Mouse (Mus musculus): ENCODE measurements around the gene Gosr1. TPM values are rescaled to one million over a fixed set of nuclear protein-coding genes. Genes with fewer than 3 reads are reported as not detected.

Gene Gosr1
- total and polyA plus RNA-seq, 2 experiments: 13.7 to 20.1 TPM

- no peak for DNase-seq (ENCODE audit: extremely low read depth, low read depth, low spot score)
- Histone ChIP-seq H3K9ac (ENCODE audit: low read depth, low read length) (no peak overlapping the region), H3K4me1 (ENCODE audit: control insufficient read depth, insufficient read depth, low read length) (peaks cover 2% of the 10 kb centered on the region; the same call in 1 of the 2 replicates), H3K27me3 (ENCODE audit: control insufficient read depth, insufficient read depth, low read length) (no peaks in the 10 kb centered on the region), H3K36me3 (ENCODE audit: control insufficient read depth, insufficient read depth, low read length) (peaks cover 22% of the 10 kb centered on the region), H3K4me3 (ENCODE audit: insufficient read depth, low read depth, low read length) (no peak overlapping the region), H3K27ac (replicated peaks; ENCODE audit: insufficient read depth, low read depth, low read length) (no peak overlapping the region), H3K79me2 (ENCODE audit: control insufficient read depth, insufficient read depth, low read length) (no peaks in the 10 kb centered on the region)
- TF ChIP-seq POLR2A (IDR thresholded peaks at IDR 0.05; ENCODE audit: extremely low read depth, insufficient read depth, low read length) (no peak), CTCF (IDR thresholded peaks at IDR 0.05; ENCODE audit: low read depth, low read length) (no peak)
- WGBS: 77% methylated on average over 3 of the region's 3 CpGs
These were observed 28.8 kb downstream of the Gosr1 start for GRCm38 (mm10) chr11:76734560-76734959.

- H3K4me3 ChIP-seq (ENCODE audit: insufficient read depth, low read depth, low read length): no peak overlapping the region
- TF ChIP-seq POLR2A (IDR thresholded peaks at IDR 0.05; ENCODE audit: extremely low read depth, insufficient read depth, low read length) (no peak), CTCF (IDR thresholded peaks at IDR 0.05; ENCODE audit: low read depth, low read length) (no peak)
- H3K4me1 ChIP-seq (ENCODE audit: control insufficient read depth, insufficient read depth, low read length): peaks cover 2% of the 10 kb centered on the region; the same call in 1 of the 2 replicates
- DNase-seq (ENCODE audit: extremely low read depth, low read depth, low spot score): peak; percentile 81
- 7% methylated on average over 3 of the region's 3 CpGs for WGBS
- H3K27me3 ChIP-seq (ENCODE audit: control insufficient read depth, insufficient read depth, low read length): no peaks in the 10 kb centered on the region
- peak overlapping the region; percentile 33; the same call in 1 of the 2 replicates for H3K9ac ChIP-seq (ENCODE audit: low read depth, low read length)
- no peaks in the 10 kb centered on the region for H3K79me2 ChIP-seq (ENCODE audit: control insufficient read depth, insufficient read depth, low read length)
- H3K36me3 ChIP-seq (ENCODE audit: control insufficient read depth, insufficient read depth, low read length): peaks cover 22% of the 10 kb centered on the region; the same call in 1 of the 2 replicates
- H3K27ac ChIP-seq (replicated peaks; ENCODE audit: insufficient read depth, low read depth, low read length): peak overlapping the region; percentile 33
These were observed 32.7 kb downstream of the Gosr1 start for GRCm38 (mm10) chr11:76730650-76731049.

GRCm38 (mm10) chr11:76728093-76728492 lies 35.3 kb downstream of the Gosr1 start:
- no peaks in the 10 kb centered on the region for H3K79me2 ChIP-seq (ENCODE audit: control insufficient read depth, insufficient read depth, low read length)
- peaks cover 2% of the 10 kb centered on the region; the same call in 1 of the 2 replicates for H3K4me1 ChIP-seq (ENCODE audit: control insufficient read depth, insufficient read depth, low read length)
- DNase-seq (ENCODE audit: extremely low read depth, low read depth, low spot score): no peak
- 98% methylated on average over 11 of the region's 11 CpGs for WGBS
- no peaks in the 10 kb centered on the region for H3K27me3 ChIP-seq (ENCODE audit: control insufficient read depth, insufficient read depth, low read length)
- H3K4me3 ChIP-seq (ENCODE audit: insufficient read depth, low read depth, low read length): no peak overlapping the region
- no peak overlapping the region for H3K9ac ChIP-seq (ENCODE audit: low read depth, low read length)
- no peak overlapping the region for H3K27ac ChIP-seq (replicated peaks; ENCODE audit: insufficient read depth, low read depth, low read length)
- H3K36me3 ChIP-seq (ENCODE audit: control insufficient read depth, insufficient read depth, low read length): peaks cover 13% of the 10 kb centered on the region; the same call in 1 of the 2 replicates
- TF ChIP-seq CTCF (IDR thresholded peaks at IDR 0.05; ENCODE audit: low read depth, low read length): no peak
- no peak for TF ChIP-seq POLR2A (IDR thresholded peaks at IDR 0.05; ENCODE audit: extremely low read depth, insufficient read depth, low read length)

- DNase-seq (ENCODE audit: extremely low read depth, low read depth, low spot score): no peak
- Histone ChIP-seq H3K4me1 (ENCODE audit: control insufficient read depth, insufficient read depth, low read length) (no peaks in the 10 kb centered on the region), H3K36me3 (ENCODE audit: control insufficient read depth, insufficient read depth, low read length) (peaks cover 4% of the 10 kb centered on the region; the same call in 1 of the 2 replicates), H3K4me3 (ENCODE audit: insufficient read depth, low read depth, low read length) (no peak overlapping the region), H3K27ac (replicated peaks; ENCODE audit: insufficient read depth, low read depth, low read length) (no peak overlapping the region), H3K27me3 (ENCODE audit: control insufficient read depth, insufficient read depth, low read length) (no peaks in the 10 kb centered on the region), H3K9ac (ENCODE audit: low read depth, low read length) (no peak overlapping the region), H3K79me2 (ENCODE audit: control insufficient read depth, insufficient read depth, low read length) (no peaks in the 10 kb centered on the region)
- WGBS: 87% methylated on average over 8 of the region's 8 CpGs
- TF ChIP-seq POLR2A (IDR thresholded peaks at IDR 0.05; ENCODE audit: extremely low read depth, insufficient read depth, low read length): no peak
- no peak for TF ChIP-seq CTCF (IDR thresholded peaks at IDR 0.05; ENCODE audit: low read depth, low read length)
These were observed 39.5 kb downstream of the Gosr1 start for GRCm38 (mm10) chr11:76723911-76724310.

- Histone ChIP-seq H3K79me2 (ENCODE audit: control insufficient read depth, insufficient read depth, low read length) (no peaks in the 10 kb centered on the region), H3K4me3 (ENCODE audit: insufficient read depth, low read depth, low read length) (no peak overlapping the region), H3K36me3 (ENCODE audit: control insufficient read depth, insufficient read depth, low read length) (no peaks in the 10 kb centered on the region), H3K9ac (ENCODE audit: low read depth, low read length) (no peak overlapping the region), H3K27ac (replicated peaks; ENCODE audit: insufficient read depth, low read depth, low read length) (no peak overlapping the region), H3K27me3 (ENCODE audit: control insufficient read depth, insufficient read depth, low read length) (no peaks in the 10 kb centered on the region), H3K4me1 (ENCODE audit: control insufficient read depth, insufficient read depth, low read length) (no peaks in the 10 kb centered on the region)
- DNase-seq (ENCODE audit: extremely low read depth, low read depth, low spot score): no peak
- TF ChIP-seq POLR2A (IDR thresholded peaks at IDR 0.05; ENCODE audit: extremely low read depth, insufficient read depth, low read length): no peak
- TF ChIP-seq CTCF (IDR thresholded peaks at IDR 0.05; ENCODE audit: low read depth, low read length): no peak
- 83% methylated on average over 4 of the region's 4 CpGs for WGBS
These were observed 46.4 kb downstream of the Gosr1 start for GRCm38 (mm10) chr11:76717000-76717399.

- H3K79me2 ChIP-seq (ENCODE audit: control insufficient read depth, insufficient read depth, low read length): no peaks in the 10 kb centered on the region
- 32% methylated on average over 17 of the region's 17 CpGs for WGBS
- peaks cover 16% of the 10 kb centered on the region for H3K4me1 ChIP-seq (ENCODE audit: control insufficient read depth, insufficient read depth, low read length)
- no peak overlapping the region for H3K9ac ChIP-seq (ENCODE audit: low read depth, low read length)
- peak; percentile 69 for DNase-seq (ENCODE audit: extremely low read depth, low read depth, low spot score)
- H3K27ac ChIP-seq (replicated peaks; ENCODE audit: insufficient read depth, low read depth, low read length): peak overlapping the region; percentile 24; the same call in 1 of the 2 replicates
- no peak for TF ChIP-seq CTCF (IDR thresholded peaks at IDR 0.05; ENCODE audit: low read depth, low read length)
- no peak for TF ChIP-seq POLR2A (IDR thresholded peaks at IDR 0.05; ENCODE audit: extremely low read depth, insufficient read depth, low read length)
- no peak overlapping the region for H3K4me3 ChIP-seq (ENCODE audit: insufficient read depth, low read depth, low read length)
- no peaks in the 10 kb centered on the region for H3K36me3 ChIP-seq (ENCODE audit: control insufficient read depth, insufficient read depth, low read length)
- no peaks in the 10 kb centered on the region for H3K27me3 ChIP-seq (ENCODE audit: control insufficient read depth, insufficient read depth, low read length)
These were observed 53.5 kb downstream of the Gosr1 start for GRCm38 (mm10) chr11:76709625-76710452.
